Mouse (Mus musculus) kidney, postnatal 25 days (tissue): ENCODE data around the gene Lrrc20.
"Not testable (repeated sequence)": the region's sequence is repeated elsewhere in the genome, so short reads cannot be mapped to it uniquely, and the experiment has no call there.

Experiments
- DNase-seq, 2 experiments: peaks; one replicate each; pipeline ENCODE4 v3.0.0; 2021; ENCODE audit warnings: mixed read lengths in 2 of 2

Gene Lrrc20

DNA sequence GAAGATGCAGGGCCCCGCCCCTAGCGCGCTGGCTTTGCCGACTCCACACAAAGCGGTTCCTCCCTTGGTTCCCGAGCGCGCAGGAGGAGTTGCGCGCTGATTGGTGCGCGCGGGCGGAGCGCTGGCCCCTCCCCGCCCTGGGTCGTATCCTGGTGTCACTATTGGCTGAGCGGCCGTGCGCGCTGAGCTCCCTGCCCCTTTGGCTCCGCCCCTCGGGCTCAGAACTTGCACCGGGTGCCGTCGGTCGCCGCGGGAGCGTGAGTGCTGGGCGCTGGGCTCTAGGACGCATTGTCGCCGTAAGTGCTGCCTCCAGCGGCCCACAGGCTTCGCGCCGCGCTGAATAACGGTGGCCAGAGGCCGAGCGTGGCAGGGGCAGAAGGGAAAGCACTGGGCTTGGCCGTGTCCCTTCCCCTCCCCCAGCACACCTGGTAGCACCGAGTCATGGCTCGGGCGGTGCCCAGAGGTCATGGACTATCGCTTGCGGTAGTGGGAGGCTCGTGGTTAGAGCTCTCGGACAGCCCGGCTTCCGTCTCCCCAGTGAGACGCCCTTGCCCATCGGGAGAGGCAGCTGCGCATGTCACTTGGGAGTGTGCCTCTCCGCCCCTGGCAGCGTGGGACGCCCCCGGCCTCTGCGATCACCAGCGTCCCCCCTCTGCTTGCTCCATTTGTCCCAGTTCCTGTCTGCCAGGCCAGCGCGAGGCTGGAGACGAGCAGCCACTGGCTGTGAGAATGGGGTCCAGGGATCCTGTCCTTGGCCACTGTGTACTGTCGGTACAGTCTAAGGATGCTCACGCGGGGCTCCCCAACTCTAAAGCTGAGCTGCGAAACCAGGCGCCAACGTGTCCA, at the start of gene Lrrc20:
Lrrc20 (plus strand) TSS at position 208 of the 846 bp plus-strand sequence.
- DNase-seq = peak; percentile 92 to 96

DNA sequence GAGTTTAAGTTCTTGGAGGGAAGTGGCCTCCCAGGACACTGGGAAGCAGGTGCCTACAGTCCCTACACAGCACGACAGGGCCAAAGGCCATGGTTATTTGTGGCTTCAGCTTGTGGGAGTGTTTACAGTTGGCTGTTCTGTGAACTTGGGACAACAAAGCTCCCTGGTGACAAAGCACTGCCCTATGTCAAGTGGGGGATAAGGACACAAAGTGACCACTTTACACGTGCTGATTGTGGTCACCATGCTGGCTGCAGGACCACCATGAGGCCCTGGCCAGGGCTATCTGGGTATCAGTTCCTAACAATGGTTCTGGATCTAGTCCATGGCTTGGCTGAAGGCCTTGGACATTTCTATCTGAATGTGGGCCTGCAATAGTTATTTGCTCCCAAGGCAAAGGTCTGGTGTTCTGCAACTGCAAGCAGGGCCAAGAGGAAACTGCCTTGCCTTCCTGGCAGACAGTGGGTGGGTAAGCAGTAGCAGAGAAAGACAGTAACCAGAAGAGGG, 49.3 kb upstream of the Lrrc20 start:
- DNase-seq = peak; percentile 52 to 74

DNA sequence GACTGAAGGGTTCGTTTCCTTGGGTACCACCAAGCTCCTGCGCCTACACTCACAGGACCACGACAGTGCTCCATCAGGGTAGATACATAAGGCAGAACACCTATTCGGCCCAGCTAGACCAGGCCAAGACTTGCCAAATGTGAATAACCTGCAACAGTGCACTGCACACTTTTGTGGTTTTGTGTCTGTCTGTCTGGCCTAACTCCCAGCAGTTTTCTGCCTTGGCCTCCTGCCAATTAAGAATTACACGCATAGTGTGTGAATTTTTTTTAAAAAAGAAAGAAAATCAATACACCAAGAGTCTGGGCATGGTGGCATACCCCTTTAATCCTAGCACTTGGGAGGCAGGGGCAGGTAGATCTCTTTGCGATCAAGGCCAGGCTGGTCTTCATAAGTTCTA, 47.6 kb upstream of the Lrrc20 start:
- no peak for DNase-seq

DNA sequence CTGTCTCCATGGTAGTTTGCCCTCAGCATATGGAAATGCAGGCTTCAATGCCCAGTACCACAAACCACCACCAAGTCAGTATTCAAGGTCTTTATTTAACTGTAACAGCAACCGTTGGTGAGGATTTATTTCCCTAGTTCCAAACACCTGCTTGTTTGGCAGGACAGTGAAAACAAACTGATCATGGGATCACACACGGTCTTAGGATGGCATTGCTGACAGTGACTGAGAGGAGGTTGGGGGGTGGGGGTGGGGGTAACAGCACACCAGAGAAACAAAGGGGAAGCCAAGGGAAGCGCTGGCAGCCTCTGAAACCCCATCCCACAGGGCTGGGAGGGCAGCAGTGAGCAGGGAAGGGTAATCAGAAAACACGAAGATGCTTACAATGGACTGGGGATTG, 47.2 kb upstream of the Lrrc20 start:
- DNase-seq = no peak

DNA sequence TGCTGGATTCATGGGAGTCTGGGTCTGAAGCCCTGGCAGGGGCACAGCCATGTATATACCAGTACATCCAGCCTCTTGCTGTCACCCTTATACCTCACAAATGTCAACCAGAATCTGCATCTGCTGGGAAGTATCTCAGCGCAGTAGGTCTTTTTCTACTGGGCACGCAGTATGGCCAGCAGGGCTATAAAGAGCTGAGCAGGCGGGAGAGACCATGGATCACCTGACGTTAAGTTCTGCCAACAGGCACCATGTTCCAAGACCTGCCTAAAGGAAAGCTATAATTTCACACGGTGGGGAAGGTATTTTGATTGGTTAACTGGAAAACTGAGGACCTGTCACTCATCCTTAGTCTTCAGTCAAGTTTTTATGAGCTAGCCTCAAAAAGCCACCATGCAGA, 46.6 kb upstream of the Lrrc20 start:
- no peak for DNase-seq

DNA sequence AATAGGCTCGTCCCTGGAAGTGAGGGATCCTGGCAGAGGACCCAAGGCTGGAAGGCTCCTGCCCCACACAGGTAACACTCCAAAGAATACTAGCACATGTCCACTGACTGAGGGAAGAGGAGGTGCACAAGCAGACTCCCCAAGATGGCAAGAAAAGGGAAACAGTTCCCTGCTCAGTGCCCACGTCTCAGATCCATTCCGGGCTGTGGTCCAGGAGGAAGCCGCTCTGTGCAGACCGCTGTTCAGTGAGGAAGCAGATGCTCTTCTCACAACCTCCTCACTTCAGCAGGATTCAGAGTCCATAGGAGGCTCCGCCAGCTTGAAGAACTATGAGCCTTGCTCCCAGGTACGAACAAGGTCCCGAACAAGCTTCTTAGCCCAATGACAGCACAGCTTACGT, 44.2 kb upstream of the Lrrc20 start:
- no peak for DNase-seq

DNA sequence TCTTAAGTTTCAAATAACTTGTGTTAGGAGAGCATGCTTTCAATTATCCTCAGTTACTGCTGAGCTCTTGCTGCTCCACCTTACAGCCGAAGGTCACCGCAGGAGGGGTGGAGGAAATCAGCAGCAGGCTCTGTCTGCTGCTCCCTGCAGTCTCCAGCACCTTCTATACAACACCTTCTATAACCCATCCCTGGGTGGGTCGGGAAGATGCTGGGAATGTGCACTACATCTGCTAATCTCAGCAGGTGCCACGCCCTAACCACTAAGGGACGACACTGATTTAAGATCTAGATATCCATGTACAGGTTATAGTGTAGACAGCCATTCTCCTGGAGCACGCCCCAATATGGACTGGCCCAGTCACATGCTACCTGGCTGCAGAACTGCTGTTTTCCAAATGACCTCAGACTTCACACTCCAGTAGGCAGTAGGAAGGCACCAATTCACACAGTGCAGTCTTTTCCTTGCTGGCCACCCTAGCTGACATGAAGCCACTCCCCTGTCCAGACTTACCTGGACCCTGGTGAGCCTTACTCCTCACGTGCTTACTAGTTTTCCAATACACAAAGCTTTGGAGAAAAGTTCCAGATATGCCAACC, 35.3 kb upstream of the Lrrc20 start:
- DNase-seq = peak; percentile 70 to 83

DNA sequence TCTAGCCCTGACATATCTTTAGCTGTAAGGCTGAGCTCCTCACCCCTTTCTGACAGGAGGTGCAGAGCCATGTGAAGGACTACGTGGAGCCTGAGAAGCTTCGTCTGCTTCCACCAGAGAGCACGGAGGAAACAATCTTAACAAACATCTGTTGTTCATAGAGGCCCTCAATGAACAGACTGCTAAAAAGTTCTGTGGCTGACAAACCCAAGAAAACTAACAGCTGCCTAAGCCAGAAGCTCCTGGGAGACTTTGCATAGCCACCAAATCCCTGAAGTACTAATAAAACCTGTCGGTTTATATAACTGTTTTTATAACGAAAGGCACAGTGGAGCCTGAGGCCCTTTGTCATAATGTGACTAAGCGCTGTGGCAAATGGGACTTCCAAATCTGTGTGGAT, 32.1 kb upstream of the Lrrc20 start:
- no peak for DNase-seq

DNA sequence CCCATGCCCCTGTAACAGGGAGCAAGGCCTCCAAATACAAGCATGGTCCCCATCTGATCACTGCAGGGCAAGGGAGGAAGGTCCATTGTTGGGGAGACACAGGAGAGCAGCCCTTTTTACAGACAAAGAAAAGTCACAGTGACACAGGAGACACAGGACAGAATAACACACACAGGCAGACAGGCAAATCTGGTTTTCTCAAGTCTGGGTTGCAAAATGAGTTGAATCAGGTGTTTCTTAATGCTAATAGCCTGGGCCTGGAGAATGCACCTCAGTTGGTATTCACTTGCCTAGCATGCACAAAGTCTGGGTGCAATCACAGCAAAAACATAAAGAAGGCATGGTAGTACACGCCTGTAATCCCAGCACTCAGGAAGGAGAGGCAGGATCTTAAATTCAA, 31.7 kb upstream of the Lrrc20 start:
- DNase-seq = no peak

DNA sequence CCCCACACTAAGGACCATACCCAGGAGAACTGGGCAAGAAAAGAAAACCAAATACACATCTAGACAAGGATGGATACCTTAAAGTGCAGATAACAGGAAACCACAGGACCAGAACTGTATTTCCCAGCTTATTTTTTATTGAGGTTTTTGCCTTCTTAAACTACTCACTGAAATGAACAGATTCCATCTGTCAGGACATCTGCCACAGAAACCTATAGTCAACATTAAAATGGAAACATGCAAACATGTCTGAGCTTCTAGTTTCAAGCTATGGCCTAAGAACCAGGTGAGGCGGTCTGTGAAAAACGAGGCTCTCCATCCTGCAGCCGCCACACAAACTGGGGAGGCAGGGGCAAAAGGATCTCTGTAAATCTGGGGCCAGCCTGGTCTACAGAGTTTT, 30.6 kb upstream of the Lrrc20 start:
- DNase-seq = no peak

DNA sequence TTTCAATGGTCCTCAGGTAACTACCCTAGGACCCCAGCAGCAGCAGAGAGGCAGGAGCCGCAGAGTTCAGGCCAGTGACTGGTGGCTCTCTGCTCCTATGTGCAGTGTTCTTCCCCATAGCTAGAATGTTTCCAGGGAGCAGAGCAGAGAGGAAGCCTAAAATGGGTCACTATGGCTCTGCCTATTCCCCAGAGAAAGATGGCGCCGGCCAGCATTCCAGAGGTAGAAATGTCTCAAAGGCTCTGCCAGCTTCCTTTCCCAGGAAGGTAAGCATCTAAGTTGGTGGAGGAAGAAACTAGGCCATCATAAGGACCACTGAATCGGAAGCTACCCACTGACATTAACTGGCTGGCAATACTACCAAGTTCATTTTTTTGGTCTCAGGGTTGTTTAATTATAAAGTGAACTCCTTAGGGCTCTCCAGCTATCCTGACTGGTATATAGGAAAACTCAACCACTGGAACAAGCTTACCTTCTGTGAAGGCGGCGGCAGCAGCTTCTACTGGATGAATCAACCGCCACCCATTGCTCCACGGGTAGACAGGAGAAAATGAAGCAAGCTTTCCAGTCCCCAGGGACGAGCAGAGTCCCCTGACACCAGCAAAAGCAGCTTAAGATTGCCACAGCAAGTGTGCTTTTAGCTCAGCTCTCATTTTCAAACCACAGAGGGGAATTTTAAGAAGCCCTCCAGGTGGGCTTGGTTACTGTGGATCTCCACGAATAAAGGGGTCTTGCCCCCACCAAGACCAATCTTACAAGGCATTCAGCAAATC, 27.8 kb upstream of the Lrrc20 start:
- no peak for DNase-seq

DNA sequence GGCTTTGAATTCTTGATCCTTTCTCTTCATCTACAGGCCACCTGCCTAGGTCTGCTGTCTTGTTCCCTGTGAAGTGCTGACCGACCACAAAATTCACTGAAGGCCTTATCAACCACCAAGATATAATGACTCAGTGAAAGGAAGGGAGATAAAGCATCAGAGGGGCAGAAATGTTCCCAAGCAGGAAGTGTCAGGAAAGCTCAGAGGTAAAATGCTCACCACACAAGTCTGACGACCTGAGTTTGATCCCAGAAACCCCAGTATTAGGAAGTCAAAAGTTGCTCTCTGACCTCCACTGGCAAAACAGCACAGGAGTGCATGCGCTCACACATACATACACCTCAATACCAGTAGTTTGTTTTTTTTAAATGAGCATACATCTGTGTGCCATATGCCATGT, 26.8 kb upstream of the Lrrc20 start:
- DNase-seq = no peak

DNA sequence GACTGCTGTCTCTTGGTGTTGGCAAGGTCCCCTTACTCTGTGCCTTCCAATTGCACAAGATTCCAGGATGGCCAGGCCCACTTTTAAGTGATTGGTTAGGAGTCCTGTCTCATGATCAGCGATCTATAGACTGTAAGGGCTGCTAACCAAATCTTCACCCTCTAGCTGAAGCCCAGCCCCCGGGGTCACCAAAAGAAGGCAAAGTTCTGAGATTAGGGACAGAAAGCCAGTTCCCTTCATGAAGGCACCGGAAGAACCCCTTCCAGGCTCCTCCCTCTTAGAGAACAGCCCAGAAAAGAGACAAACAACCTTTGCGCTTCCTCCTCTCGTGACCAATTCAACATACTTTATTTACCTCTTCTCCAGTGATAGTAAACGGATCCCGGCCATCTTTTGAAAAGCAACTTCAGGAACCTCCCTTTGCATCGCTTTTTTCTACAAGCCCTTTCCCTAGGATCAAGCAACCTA, 24.1 kb upstream of the Lrrc20 start:
- peak; percentile 57 to 71 for DNase-seq

DNA sequence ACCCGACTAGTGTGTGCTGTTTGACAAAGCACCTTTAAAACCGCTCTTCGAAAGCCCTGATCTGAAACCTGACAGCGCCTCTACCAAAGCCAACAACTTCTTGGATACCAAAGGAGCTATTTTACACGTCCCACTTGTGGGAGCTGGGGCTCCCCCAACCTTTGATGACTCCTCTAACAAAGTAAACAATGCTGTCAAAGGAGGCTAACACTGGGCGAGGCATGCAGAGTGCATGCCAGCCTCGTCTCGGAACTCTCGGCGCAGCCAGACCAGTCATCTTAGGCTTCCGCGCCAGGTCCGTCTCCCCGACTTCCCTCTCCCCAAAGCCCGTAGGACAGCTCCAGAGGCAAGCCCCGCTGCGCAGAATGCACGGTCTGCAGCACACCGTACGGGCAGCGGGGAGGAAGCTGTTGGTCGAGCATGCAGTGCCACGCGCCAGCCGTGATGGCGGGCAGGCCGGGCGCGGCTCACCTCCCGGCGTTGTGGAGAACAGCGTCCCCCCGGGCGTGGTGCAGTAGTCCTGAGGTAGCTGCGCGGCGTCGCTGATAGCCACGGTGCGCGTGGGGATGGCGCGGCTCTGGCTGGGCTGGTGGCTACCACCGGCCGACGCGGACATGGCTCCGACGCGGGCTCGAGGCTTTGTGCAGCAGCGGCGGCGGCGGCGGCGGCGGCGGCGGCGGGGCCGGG, 23.5 kb upstream of the Lrrc20 start:
- DNase-seq = peak; percentile 44 to 64

DNA sequence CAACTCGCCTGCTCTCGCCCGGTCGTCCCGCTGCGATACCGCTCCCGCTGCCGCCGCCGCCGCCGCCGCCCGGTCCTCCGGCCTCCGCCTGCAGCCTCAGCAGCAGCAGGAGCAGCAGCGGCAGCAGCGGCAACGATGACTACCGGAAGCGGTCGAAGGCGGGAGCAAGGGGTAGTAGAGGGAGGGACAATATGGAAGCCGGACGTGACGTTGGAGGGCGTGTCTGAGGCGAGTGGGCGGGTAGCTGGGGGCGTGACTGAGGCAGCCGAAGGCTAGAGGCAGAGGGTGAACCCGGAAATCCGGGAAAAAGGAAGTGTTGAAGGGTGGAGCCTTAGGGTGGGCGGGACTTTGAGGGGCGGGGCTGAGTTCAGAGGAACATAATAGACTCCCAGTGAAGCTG, 23.0 kb upstream of the Lrrc20 start, which contains the start of gene Eif4ebp2:
Eif4ebp2 (minus strand) TSS at position 17 of the 400 bp plus-strand sequence.
- peak; percentile 99 for DNase-seq

DNA sequence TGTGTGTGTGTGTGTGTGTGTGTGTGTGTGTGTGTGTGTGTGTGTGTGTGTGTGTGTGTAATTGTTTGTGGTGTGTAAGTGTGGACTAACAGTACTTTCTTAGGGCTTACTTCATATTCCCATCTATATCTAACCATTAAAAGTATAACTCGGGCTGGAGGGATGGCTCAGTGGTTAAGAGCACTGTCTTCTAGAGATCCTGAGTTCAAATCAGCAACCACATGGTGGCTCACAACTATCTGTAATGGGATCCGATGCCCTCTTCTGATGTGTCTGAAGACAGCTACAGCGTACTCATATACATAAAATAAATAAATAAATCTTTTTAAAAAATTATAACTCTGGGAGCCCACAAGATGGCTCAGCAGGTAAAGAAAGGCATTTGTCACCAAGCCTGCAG, 22.4 kb upstream of the Lrrc20 start:
- DNase-seq = not testable (repeated sequence)

DNA sequence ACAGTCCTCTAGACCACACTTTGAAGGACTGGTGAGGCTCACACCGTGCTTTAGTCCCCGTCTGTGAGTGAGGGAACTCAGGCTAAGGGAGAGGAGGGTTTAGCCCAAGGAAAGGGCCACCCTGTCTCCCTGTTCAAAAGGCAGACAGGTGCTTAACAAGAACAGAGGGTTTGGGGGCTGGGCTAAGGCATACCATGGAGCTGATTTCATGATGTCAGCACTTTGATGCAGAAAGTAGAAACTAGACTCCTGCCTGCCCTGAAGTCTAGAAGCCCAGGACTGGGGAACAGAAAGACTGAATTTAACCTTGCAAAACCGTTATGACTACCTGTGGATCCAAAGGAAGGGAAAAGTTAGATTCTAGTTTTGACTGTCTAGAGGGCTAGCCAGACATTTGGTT, 18.4 kb upstream of the Lrrc20 start:
- no peak for DNase-seq

DNA sequence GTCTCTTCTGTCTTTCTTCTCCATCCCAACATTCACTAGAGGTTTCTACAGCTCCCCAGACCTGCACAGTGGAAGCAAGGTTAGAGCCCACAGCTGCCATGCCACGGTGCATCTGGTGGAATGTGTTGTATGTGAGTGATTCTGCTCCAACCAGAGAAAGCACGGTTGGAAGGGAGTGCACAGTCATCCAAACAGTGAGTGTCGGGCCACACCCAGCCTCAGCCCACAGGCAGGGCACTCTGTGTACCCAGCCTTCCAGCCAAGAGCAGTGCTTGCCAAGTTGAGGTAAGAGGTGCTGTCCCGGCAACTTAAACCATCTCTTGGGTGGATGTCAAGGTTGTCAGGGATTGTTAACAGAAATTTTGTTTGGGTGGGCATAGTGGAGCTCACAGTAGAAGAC, 10.6 kb upstream of the Lrrc20 start:
- DNase-seq = no peak

DNA sequence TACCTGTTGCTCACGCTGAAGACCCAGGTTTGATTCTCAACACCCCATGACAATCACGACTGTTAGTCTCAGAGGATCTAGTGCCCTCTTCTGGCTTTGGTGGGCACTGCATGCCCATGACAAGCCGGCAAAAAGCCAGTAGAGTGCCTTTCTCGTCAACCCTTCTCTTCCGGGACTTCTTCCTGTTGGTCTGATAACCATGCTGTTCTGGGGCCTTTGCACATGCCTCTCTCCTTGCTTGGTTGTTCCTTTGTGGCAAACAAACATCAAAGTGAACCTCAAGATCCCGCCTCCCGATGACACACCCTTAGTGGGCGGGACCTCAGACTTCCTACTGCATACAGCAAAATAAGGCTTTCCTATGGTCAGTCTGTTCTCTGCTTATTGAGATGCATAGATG, 9.4 kb upstream of the Lrrc20 start:
- no peak for DNase-seq

DNA sequence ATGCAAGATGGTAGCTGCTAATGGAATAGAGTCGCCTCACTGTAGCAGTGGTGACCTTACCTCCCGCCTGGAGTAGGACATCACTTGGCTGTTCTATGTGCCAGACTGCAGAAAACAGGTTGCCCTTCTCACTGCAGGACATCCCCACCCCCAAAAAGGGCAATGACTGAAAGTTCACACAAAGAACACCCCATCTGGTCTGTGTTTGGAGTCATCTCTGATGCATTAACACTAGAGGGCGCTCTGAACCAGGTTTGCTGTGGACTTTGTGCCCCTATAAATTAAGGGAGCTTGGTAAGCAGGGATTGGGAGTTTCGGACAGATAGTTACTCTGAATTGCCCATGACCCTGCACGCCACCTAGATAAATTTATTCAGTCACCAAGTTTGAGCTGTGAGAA, 8.7 kb upstream of the Lrrc20 start:
- DNase-seq = peak in 1 of 2 experiments; percentile 41

DNA sequence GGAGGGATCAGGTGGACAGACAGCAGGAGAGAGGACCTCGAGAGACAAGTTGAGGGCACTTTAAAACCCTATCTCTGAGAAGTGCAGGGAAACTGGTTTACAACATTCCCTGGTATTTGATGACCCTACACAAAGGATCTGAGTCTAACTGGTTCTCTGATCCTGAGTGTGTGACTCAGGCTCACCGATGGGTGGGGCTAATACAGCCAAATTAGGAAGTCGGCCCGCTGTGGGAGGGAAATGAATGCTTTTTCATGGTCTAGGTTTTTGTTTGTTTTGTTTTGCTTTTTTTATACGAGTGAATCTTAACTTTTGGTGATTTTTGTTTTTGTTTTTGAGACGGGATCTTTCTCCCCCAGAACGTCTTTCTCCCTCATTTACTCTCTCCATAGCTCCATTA, 6.7 kb upstream of the Lrrc20 start:
- no peak for DNase-seq

DNA sequence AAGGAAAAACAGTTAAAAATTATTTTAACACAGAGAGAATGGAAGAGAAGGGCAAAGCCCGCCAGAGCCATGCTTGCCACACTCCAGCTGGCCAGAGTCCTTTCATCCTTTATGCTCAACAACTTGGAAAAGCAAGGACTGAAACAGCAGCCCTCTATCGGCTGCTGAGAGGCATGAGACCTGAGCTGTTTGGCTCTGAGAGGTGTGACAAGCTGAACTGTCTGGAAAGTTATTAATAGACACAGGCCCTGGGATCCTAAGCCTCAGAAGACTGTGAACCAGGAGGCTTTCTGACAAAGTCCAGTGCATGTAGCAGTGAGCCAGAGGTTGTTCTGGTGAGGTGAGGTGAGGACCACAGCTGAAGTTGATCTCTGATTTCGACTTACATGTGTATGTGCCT, 2.0 kb upstream of the Lrrc20 start:
- no peak for DNase-seq

DNA sequence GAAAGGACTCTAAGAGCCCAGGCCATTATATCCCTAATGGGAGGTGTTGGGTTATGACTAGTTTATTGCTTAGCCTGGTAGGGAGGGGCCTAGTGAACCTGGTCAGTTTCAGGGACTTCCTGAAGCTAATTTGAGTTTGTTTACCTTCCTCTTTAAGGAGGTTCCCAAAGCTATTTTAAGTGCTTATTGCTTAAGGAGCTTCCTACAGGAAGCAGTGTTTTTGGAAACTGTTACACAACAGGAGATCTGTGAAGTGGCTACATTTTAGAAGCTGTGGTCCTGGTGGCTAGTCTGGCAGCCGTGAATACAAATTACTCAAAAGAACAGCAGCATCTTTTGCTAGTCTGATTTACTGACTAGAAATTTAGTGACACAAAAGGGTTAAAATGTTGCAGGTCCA, 1.3 kb upstream of the Lrrc20 start:
- DNase-seq = no peak
